ENCODE assay signal across 17 mouse cellular contexts in genomic region chr2:167150135-167150534, GRCm38 (mm10).
"Had no signal": no experiment of that assay in that cellular context is flagged by ENCODE, and none has a peak within 500 bp of the region (broad histone marks: within the 10 kb centered on the region; RNA-seq: fewer than 3 reads in every experiment).

No protein-coding gene starts in this region.

- H3K27ac ChIP-seq: liver, embryonic 15.5 days; lung, embryonic 15.5 days; macrophage; midbrain, embryonic 13.5 days; midbrain, embryonic 15.5 days; neural tube, embryonic 12.5 days; stomach, embryonic 15.5 days; stomach, postnatal 0 days had no signal

- DNase-seq: liver, postnatal 0 days; lung, adult 2 months; lung, postnatal 14 days; lung, postnatal 36 days; right cerebral cortex, postnatal 14 days; thymus, postnatal 14 days; thymus, postnatal 36 days had no signal

- H3K4me3 ChIP-seq: liver, embryonic 15.5 days; lung, embryonic 15.5 days; megakaryocyte, embryonic 14.5 days; midbrain, embryonic 13.5 days; midbrain, embryonic 15.5 days; neural tube, embryonic 12.5 days; stomach, embryonic 15.5 days had no signal

- ATAC-seq: liver, postnatal 0 days; lung, postnatal 0 days; midbrain, embryonic 13.5 days; midbrain, embryonic 15.5 days had no signal
